Mouse (Mus musculus) heart, embryonic 10.5 days (tissue): ENCODE results near the gene Nphs2. TPM values are rescaled to one million over a fixed set of nuclear protein-coding genes. Genes with fewer than 3 reads are reported as not detected.
A peak's percentile ranks its signal among the peaks of the same experiment; 100 is the strongest.

Source experiments
- DNase-seq: peaks from one replicate; pipeline ENCODE4 v3.0.0-alpha.2; 2017; ENCODE audit warnings: low spot score
- H3K27ac ChIP-seq: fragments of 300-500 bp; sonication (generic); 2 replicates; pipeline ENCODE4 v1.5.1; 2016; ENCODE audit warnings: mild to moderate bottlenecking
- H3K27me3 ChIP-seq: fragments of 300-500 bp; sonication (generic); 2 replicates; pipeline ENCODE4 v1.6.1; 2016; ENCODE audit warnings: mild to moderate bottlenecking; ENCODE audit not compliant: poor library complexity, insufficient read depth, severe bottlenecking
- H3K36me3 ChIP-seq: fragments of 300-500 bp; sonication (generic); 2 replicates; pipeline ENCODE4 v1.6.1; 2016; ENCODE audit warnings: mild to moderate bottlenecking, moderate library complexity
- H3K4me1 ChIP-seq: fragments of 300-500 bp; sonication (generic); 2 replicates; pipeline ENCODE4 v1.6.1; 2016; ENCODE audit warnings: mild to moderate bottlenecking
- H3K4me3 ChIP-seq: fragments of 300-500 bp; sonication (generic); 2 replicates; pipeline ENCODE4 v1.5.1; 2016; ENCODE audit warnings: mild to moderate bottlenecking, moderate library complexity
- H3K9me3 ChIP-seq: fragments of 300-500 bp; sonication (generic); 2 replicates; pipeline ENCODE4 v1.6.1; 2016; ENCODE audit warnings: mild to moderate bottlenecking, moderate library complexity
- WGBS: fragments of 180-500 bp; shearing (Covaris S2); methylation state at CpG from one replicate; pipeline ENCODE4 v1.1.7; 2016; 5-methylcytosine and 5-hydroxymethylcytosine counted together
- polyA plus RNA-seq: library from polyadenylated mRNA; unstranded; fragments of >200 nt; fragmentation: Nextera tagmentation; extraction: Ambion mirVana; gene quantifications from 2 replicates; pipeline ENCODE4 v1.2.1, GENCODE M21; 2016

Nphs2 gene
- polyA plus RNA-seq, 1 experiment from 2014 or later = not detected

DNA sequence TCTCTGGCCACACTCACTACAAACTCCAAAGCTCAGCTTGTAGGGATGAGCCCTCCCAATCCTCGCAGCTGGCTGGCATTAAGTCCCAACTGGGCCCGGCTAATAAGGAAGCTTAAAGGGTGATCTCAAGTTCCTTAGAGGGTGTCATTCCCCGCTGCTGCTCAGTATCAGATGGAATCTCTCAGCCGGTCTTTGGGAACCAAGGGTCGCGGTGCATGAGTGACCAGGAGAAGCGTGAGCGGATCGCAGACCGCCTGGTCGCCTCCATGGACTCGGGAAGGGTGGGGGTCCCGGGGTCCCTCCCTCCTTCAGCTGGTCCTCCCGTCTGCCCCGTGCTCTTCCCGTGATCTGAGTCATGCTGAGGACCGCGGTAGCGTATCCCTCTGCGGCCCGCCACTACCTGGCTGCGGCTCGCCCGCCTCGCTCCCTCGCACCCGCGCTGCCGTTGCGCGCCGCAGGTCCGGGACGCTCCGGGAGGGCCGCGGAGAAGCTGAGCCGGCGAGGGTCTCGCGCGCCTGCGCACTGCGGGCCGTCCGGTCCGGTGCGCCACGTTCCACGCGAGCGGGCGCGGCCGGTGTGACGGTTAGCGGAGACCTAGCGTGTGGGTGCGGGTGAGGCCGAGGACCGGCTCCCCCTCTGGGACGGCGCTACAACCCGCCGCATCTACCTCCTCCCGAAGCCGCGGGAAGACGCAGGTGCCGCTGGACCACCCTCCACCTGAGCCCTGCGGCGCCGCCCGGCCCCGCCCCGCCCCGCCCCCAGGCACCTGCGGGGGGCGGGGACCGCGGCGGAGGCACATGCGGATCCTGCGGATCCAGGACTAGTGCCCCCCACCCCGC, 7.4 kb upstream of the Nphs2 start, which contains the start of gene Tdrd5:
Tdrd5 (minus strand) TSS at position 754 of the 839 bp plus-strand sequence.
- WGBS = under 1% methylated on average over 81 of the region's 85 CpGs
- peaks cover 79% of the 10 kb centered on the region for H3K27me3 ChIP-seq
- peaks cover 8% of the 10 kb centered on the region; the same call in 1 of the 2 replicates for H3K4me1 ChIP-seq
- peak within 1 kb of the TSS; percentile 73 for H3K27ac ChIP-seq
- peak within 1 kb of the TSS; percentile 73 for H3K4me3 ChIP-seq
- H3K36me3 ChIP-seq = no peaks in the 10 kb centered on the region
- no peak for DNase-seq
- H3K9me3 ChIP-seq = no peaks in the 10 kb centered on the region

DNA sequence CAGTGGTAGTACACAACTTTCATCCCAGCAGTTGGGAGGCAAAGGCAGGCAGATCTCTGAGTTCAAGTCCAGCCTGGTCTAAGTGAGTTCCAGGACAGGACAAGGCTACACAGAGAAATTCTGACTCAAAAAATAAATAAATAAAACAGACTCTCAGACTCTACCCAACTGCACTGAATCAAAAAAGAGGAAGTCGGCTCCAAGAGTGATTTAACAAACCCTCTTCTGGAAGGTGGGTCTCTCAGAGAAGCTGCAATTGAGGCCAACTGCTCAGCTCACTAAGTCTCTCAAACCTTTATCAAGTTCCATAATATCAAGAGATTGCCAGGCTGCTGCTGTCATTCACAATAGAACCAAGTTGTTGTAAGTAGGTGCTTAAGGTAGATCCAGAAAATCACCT, 1.9 kb upstream of the Nphs2 start:
- Histone ChIP-seq H3K27me3 (peaks cover 90% of the 10 kb centered on the region), H3K27ac (no peak overlapping the region), H3K36me3 (no peaks in the 10 kb centered on the region), H3K9me3 (no peaks in the 10 kb centered on the region), H3K4me3 (no peak overlapping the region), H3K4me1 (peaks cover 6% of the 10 kb centered on the region)
- 64% methylated on average over 1 of the region's 1 CpGs for whole genome bisulfite sequencing
- no peak for DNase-seq

DNA sequence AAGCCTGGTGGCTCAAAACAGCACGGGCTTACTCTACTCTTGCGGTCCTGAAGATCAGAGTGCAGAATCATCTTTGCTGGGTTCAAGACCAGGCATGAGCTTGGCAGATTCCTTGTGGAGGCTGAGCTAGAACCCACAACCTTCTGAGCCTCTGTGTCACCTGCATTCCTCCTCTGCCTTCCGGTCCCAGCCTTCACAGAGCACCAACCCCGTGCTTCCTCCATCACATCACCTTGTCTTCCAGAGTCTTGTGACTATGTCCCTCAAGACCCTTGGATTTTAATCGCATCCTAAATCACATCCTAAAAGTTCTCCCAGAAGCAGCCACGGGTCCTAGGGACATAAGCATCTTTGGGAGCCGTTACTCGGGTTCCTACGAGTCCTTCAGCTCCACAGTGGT, 12.6 kb downstream of the Nphs2 start:
- no peaks in the 10 kb centered on the region for H3K36me3 ChIP-seq

DNA sequence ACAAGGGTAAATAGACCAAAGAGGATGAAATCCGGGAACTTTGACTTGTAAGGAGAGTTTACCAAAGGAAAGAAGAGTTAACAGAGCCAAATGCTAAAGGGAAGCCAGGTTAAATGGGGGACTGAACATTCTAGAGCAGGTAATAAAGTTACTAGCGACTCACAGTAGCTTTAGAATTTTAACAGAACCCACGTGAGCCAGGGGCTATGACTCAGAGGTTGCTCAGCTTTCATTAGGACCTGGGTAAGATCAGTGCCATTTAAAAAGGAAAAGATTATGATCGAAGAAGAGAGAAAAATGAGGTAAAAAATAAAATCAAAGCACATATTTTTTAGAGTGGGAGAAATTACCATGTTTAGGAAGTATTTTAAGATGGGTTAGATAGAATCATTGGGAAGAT, 30.3 kb downstream of the Nphs2 start:
- H3K27ac ChIP-seq = no peak overlapping the region
- no peaks in the 10 kb centered on the region for H3K27me3 ChIP-seq
- no peaks in the 10 kb centered on the region for H3K36me3 ChIP-seq
- no peak overlapping the region for H3K4me3 ChIP-seq
- DNase-seq = no peak
- WGBS = 71% methylated on average over 4 of the region's 4 CpGs
- no peaks in the 10 kb centered on the region for H3K9me3 ChIP-seq
- 0 out of 2 replicates have a peak, but pooled peaks cover 5% of the 10 kb centered on the region for H3K4me1 ChIP-seq

More for the DNA sequence above, 12.6 kb downstream of the Nphs2 start:
- DNase-seq = no peak
- Histone ChIP-seq H3K27ac (no peak overlapping the region), H3K4me1 (no peaks in the 10 kb centered on the region), H3K4me3 (no peak overlapping the region), H3K27me3 (no peaks in the 10 kb centered on the region), H3K9me3 (no peaks in the 10 kb centered on the region)
- WGBS = 81% methylated on average over 9 of the region's 9 CpGs

DNA sequence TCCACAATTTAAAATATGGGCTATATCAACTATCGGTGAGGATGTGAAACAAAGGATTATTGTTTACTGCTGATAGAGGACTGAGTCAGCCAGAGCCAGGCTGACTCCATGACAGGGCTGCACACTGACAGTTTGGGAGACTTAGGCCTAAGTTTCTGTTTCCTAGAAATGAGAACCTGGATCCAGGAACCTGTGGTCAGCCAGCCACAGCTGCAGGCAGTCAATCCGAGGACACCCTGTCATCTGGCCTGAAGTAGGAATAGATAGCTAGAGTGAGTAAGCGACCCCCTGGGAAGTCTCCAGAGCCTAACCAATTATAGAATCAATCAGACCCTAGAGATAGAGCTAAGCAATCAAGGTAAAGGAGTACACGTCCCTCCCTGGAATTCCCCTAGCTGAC, 33.9 kb downstream of the Nphs2 start:
- H3K36me3 ChIP-seq = no peaks in the 10 kb centered on the region
- no peak overlapping the region for H3K27ac ChIP-seq
- no peaks in the 10 kb centered on the region for H3K27me3 ChIP-seq
- H3K9me3 ChIP-seq = no peaks in the 10 kb centered on the region
- DNase-seq = no peak
- WGBS = 39% methylated on average over 4 of the region's 4 CpGs
- H3K4me1 ChIP-seq = 0 out of 2 replicates have a peak, but pooled peaks cover 9% of the 10 kb centered on the region
- no peak overlapping the region for H3K4me3 ChIP-seq

DNA sequence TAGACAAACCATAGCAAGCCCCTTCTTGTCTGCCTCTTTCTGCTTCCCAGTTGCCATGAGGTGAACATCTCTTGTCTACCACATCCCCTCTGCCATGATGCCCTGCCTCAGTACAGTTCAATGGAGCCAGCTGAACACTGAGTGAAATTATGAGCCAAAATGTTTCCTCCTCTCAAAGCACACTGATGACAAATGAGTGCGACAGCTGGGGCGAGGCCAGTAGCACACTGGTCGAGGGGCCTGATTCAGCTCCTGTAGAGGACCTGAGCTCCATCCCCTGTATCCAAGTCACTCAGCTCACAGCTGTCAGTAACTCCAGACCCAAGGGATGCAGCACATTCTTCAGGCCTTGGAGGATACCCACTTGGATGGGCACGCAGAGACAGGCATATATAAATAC, 35.1 kb downstream of the Nphs2 start:
- 0 out of 2 replicates have a peak, but pooled peaks cover 9% of the 10 kb centered on the region for H3K4me1 ChIP-seq
- H3K27ac ChIP-seq = no peak overlapping the region
- no peak for DNase-seq
- 84% methylated on average over 4 of the region's 4 CpGs for WGBS
- no peaks in the 10 kb centered on the region for H3K36me3 ChIP-seq
- H3K4me3 ChIP-seq = no peak overlapping the region
- no peaks in the 10 kb centered on the region for H3K9me3 ChIP-seq
- no peaks in the 10 kb centered on the region for H3K27me3 ChIP-seq

DNA sequence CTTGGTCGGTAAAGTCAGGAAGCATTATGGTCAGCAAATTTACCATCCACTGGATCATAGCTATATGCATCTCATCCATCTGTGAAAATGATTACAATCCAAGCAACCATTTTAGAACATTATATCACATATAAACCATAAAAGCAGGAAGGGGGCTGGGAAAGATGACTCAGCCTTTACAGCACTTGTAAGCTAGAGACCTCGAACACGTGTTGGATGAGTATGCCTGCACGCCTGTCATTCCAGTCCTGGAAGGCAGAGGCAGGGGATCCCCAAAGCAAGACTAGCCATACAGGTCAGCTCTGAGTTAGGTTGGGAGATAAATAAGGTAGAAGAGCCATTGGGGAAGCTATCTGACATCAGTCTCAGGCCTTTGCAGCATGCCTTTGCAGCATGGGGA, 38.5 kb downstream of the Nphs2 start:
- H3K4me3 ChIP-seq = no peak overlapping the region
- no peaks in the 10 kb centered on the region for H3K27me3 ChIP-seq
- H3K4me1 ChIP-seq = 0 out of 2 replicates have a peak, but pooled peaks cover 9% of the 10 kb centered on the region
- H3K27ac ChIP-seq = no peak overlapping the region
- no peaks in the 10 kb centered on the region for H3K9me3 ChIP-seq
- WGBS = 74% methylated on average over 4 of the region's 4 CpGs
- DNase-seq = no peak
- H3K36me3 ChIP-seq = no peaks in the 10 kb centered on the region

DNA sequence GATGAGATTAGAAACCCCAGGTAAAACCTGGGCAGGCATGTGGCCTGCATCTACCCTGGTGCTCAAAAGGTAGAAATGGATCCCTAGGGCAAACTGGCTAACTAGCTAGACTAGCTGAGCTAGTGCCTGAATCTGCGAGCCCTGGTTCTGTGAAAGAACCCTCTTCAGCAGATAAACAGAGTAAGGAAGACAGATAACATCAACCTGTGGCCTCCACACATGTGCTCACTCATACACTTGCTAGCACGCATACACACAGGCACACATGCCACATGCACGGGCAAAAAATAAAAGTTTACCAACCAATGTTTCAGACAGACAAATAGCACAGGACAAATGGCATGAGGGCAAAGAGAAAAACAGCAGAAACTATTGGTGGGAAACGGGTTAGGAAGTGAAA, 39.9 kb downstream of the Nphs2 start:
- 78% methylated on average over 4 of the region's 4 CpGs for WGBS
- no peaks in the 10 kb centered on the region for H3K27me3 ChIP-seq
- DNase-seq = no peak
- H3K4me3 ChIP-seq = no peak overlapping the region
- H3K27ac ChIP-seq = no peak overlapping the region
- H3K36me3 ChIP-seq = no peaks in the 10 kb centered on the region
- 0 out of 2 replicates have a peak, but pooled peaks cover 3% of the 10 kb centered on the region for H3K4me1 ChIP-seq
- H3K9me3 ChIP-seq = no peaks in the 10 kb centered on the region

DNA sequence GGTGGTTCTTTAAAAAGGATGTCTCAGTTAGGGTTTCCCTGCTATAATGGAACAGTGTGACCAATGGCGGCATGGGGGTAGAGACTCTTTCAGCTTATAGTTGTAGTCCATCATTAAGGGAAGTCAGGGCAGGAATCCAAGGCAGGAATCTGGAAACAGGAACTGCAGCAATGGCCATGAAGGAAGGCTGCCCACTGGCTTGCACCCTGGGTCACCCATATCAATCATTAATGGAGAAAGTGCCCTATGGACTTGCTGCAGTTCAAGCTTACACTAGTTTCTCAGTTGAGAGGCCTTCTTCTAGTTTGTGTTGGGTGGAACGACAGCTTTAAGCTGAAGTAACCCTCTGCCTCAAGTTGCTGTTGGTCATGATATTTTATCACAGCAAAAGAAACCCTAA, 41.9 kb downstream of the Nphs2 start:
- H3K36me3 ChIP-seq = no peaks in the 10 kb centered on the region
- 85% methylated on average over 2 of the region's 2 CpGs for WGBS
- no peaks in the 10 kb centered on the region for H3K9me3 ChIP-seq
- 0 out of 2 replicates have a peak, but pooled peaks cover 3% of the 10 kb centered on the region for H3K4me1 ChIP-seq
- no peaks in the 10 kb centered on the region for H3K27me3 ChIP-seq
- DNase-seq = no peak
- no peak overlapping the region for H3K4me3 ChIP-seq
- H3K27ac ChIP-seq = no peak overlapping the region

DNA sequence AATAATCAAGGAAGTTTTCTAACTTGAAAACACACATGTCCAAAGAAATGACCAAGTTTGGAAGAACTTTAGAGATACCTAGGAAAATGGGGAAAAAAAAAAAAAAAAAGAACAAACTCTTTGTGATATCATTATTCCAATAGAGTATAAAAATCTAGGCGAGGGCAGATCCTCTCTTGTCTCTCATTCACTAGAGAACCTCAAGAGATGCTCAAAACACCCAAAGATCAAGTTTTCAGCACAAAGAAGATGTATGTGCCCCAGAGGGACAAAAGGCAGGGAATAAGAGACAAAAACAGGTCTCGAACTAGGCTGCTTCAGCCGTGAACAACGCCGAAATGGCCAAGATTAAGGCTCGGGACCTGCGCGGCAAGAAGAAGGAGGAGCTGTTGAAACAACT, 55.2 kb downstream of the Nphs2 start, which contains the start of gene Gm2000:
Gm2000 (plus strand) TSS at position 301 of the 400 bp plus-strand sequence.
- no peak for DNase-seq
- H3K9me3 ChIP-seq = 0 out of 2 replicates have a peak, but pooled peaks cover 4% of the 10 kb centered on the region
- no peak within 1 kb of the TSS for H3K4me3 ChIP-seq
- no peaks in the 10 kb centered on the region for H3K4me1 ChIP-seq
- H3K27ac ChIP-seq = no peak within 1 kb of the TSS
- H3K27me3 ChIP-seq = no peaks in the 10 kb centered on the region
- no peaks in the 10 kb centered on the region for H3K36me3 ChIP-seq
- 85% methylated on average over 8 of the region's 8 CpGs for WGBS

Other genes with a start within 250 kb of the Nphs2 start
- gene Fam163a, start 105.7 kb upstream of the Nphs2 start, polyA plus RNA-seq = 1.1 and 3.1 TPM in 2 replicates
- gene Tdrd5, start 7.1 kb upstream of the Nphs2 start, polyA plus RNA-seq = 0.18 and 0.21 TPM in 2 replicates
- gene Gm2000, start 55.3 kb downstream of the Nphs2 start, polyA plus RNA-seq = 667 and 794 TPM in 2 replicates
- gene Axdnd1, start 110.4 kb downstream of the Nphs2 start, polyA plus RNA-seq = 0.20 and 0.43 TPM in 2 replicates
- 45.6 and 60.6 TPM in 2 replicates for gene Soat1, start 163.6 kb downstream of the Nphs2 start, polyA plus RNA-seq
- gene Gm10031, start 213.3 kb downstream of the Nphs2 start, polyA plus RNA-seq = 0.23 and 0.32 TPM in 2 replicates
- gene Abl2, start 248.1 kb downstream of the Nphs2 start, polyA plus RNA-seq = 3.3 and 3.8 TPM in 2 replicates